Mouse (Mus musculus) MEL (cell line): ENCODE data around the gene Csnk1d. TPM values are rescaled to one million over a fixed set of nuclear protein-coding genes. Genes with fewer than 3 reads are reported as not detected.
A peak's percentile ranks its signal among the peaks of the same experiment; 100 is the strongest.

Experiments
- DNase-seq: peaks from one replicate; pipeline ENCODE4 v3.0.0; 2011; ENCODE audit warnings: low read depth, low spot score
- H3K27ac ChIP-seq: 2 replicates; pipeline ENCODE4 v1.5.1; 2012; ENCODE audit warnings: low read depth, mild to moderate bottlenecking, control low read depth, low read length, moderate library complexity; ENCODE audit not compliant: control insufficient read depth
- H3K27me3 ChIP-seq, 2 experiments: fragments of 150-350 bp in 1 of 2; sonication (generic) in 1 of 2; 2 replicates each; pipeline ENCODE4 v1.6.1; 2012; ENCODE audit warnings: low read length in 2 of 2, mild to moderate bottlenecking in 2 of 2, improper control_type of control experiment in 1 of 2, moderate library complexity in 1 of 2; ENCODE audit not compliant: insufficient read depth in 2 of 2, control insufficient read depth in 1 of 2
- H3K36me3 ChIP-seq, 2 experiments: 2 replicates each; pipeline ENCODE4 v1.6.1; 2012 to 2014; ENCODE audit warnings: low read length in 2 of 2, improper control_type of control experiment in 1 of 2, inconsistent platforms in 1 of 2, mild to moderate bottlenecking in 1 of 2; ENCODE audit not compliant: insufficient read depth in 2 of 2, control insufficient read depth in 1 of 2
- H3K4me1 ChIP-seq, 2 experiments: fragments of 150-350 bp in 1 of 2; sonication (generic) in 1 of 2; 2 replicates each; pipeline ENCODE4 v1.6.1; 2012; ENCODE audit warnings: low read length in 2 of 2, improper control_type of control experiment in 1 of 2, mild to moderate bottlenecking in 1 of 2; ENCODE audit not compliant: insufficient read depth in 2 of 2, control insufficient read depth in 1 of 2
- H3K4me3 ChIP-seq, 2 experiments: fragments of 150-350 bp in 1 of 2; sonication (generic) in 1 of 2; 2 replicates each; pipeline ENCODE4 v1.5.1; 2012; ENCODE audit warnings: low read depth in 2 of 2, low read length in 2 of 2, mild to moderate bottlenecking in 2 of 2, moderate library complexity in 2 of 2, control low read depth in 1 of 2, improper control_type of control experiment in 1 of 2; ENCODE audit not compliant: control insufficient read depth in 1 of 2, insufficient read depth in 1 of 2
- H3K79me2 ChIP-seq: 2 replicates; pipeline ENCODE4 v1.6.1; 2012; ENCODE audit warnings: mild to moderate bottlenecking, low read length, moderate library complexity; ENCODE audit not compliant: control insufficient read depth, poor library complexity, insufficient read depth
- H3K9ac ChIP-seq: 2 replicates; pipeline ENCODE4 v1.6.1; 2012; ENCODE audit warnings: low read depth, mild to moderate bottlenecking, control low read depth, low read length, moderate library complexity; ENCODE audit not compliant: control insufficient read depth, poor library complexity, severe bottlenecking
- H3K9me3 ChIP-seq: fragments of 150-350 bp; sonication (generic); replicated peaks from 2 replicates; pipeline ENCODE4 v1.6.1; 2012; ENCODE audit warnings: mild to moderate bottlenecking, low read length, improper control_type of control experiment, moderate library complexity; ENCODE audit not compliant: insufficient read depth
- BHLHE40 ChIP-seq: IDR thresholded peaks from 2 replicates; pipeline ENCODE4 v1.6.1; 2012; ENCODE audit warnings: low read depth, mild to moderate bottlenecking, inconsistent platforms, low read length, improper control_type of control experiment, borderline replicate concordance
- CHD1 ChIP-seq: IDR thresholded peaks from 2 replicates; pipeline ENCODE4 v1.6.1; 2012; ENCODE audit warnings: low read depth, mild to moderate bottlenecking, inconsistent platforms, low read length, improper control_type of control experiment
- CTCF ChIP-seq, 3 experiments: IDR thresholded peaks in 2 of 3; conservative IDR thresholded peaks in 1 of 3; 2 replicates each; pipeline ENCODE4 v1.5.1; 2011 to 2012; ENCODE audit warnings: low read length in 3 of 3, low read depth in 2 of 3, mild to moderate bottlenecking in 2 of 3, improper control_type of control experiment in 1 of 3, inconsistent platforms in 1 of 3, mixed read lengths in 1 of 3, moderate library complexity in 1 of 3; ENCODE audit not compliant: control insufficient read depth in 1 of 3, insufficient read depth in 1 of 3, poor library complexity in 1 of 3, severe bottlenecking in 1 of 3
- EP300 ChIP-seq, 2 experiments: IDR thresholded peaks; 2 replicates each; pipeline ENCODE4 v1.6.1; 2011; ENCODE audit warnings: improper control_type of control experiment in 2 of 2, low read length in 2 of 2, low read depth in 1 of 2, mild to moderate bottlenecking in 1 of 2
- GABPA ChIP-seq: IDR thresholded peaks from 2 replicates; pipeline ENCODE4 v1.6.1; 2012; ENCODE audit warnings: low read depth, mild to moderate bottlenecking, inconsistent platforms, low read length, improper control_type of control experiment, moderate library complexity
- HCFC1 ChIP-seq: IDR thresholded peaks from 2 replicates; pipeline ENCODE4 v1.6.1; 2012; ENCODE audit warnings: low read depth, mild to moderate bottlenecking, inconsistent platforms, low read length, improper control_type of control experiment, moderate library complexity
- JUND ChIP-seq: IDR thresholded peaks from 2 replicates; pipeline ENCODE4 v1.6.1; 2011; ENCODE audit warnings: low read depth, mild to moderate bottlenecking, improper control_type of control experiment, low read length
- MAFK ChIP-seq: IDR thresholded peaks from 2 replicates; pipeline ENCODE4 v1.6.1; 2011; ENCODE audit warnings: low read depth, mild to moderate bottlenecking, low read length, improper control_type of control experiment, borderline replicate concordance
- MAX ChIP-seq: IDR thresholded peaks from 2 replicates; pipeline ENCODE4 v1.6.1; 2011; ENCODE audit warnings: low read length, improper control_type of control experiment
- MXI1 ChIP-seq: IDR thresholded peaks from 2 replicates; pipeline ENCODE4 v1.6.1; 2011; ENCODE audit warnings: mild to moderate bottlenecking, low read depth, low read length, improper control_type of control experiment
- MYB ChIP-seq: IDR thresholded peaks from 2 replicates; pipeline ENCODE4 v1.6.1; 2011; ENCODE audit warnings: mild to moderate bottlenecking, low read depth, low read length, improper control_type of control experiment
- NELFE ChIP-seq: IDR thresholded peaks from 2 replicates; pipeline ENCODE4 v1.6.1; 2011; ENCODE audit warnings: low read depth, low read length, improper control_type of control experiment
- NRF1 ChIP-seq: IDR thresholded peaks from 2 replicates; pipeline ENCODE4 v1.6.1; 2014; ENCODE audit warnings: low read depth, mild to moderate bottlenecking, inconsistent platforms, low read length, improper control_type of control experiment, moderate library complexity; ENCODE audit not compliant: poor library complexity, insufficient read depth, severe bottlenecking
- POLR2A ChIP-seq, 2 experiments: IDR thresholded peaks; 2 replicates each; pipeline ENCODE4 v1.6.1; 2011 to 2012; ENCODE audit warnings: low read length in 2 of 2, mild to moderate bottlenecking in 2 of 2, control low read depth in 1 of 2, improper control_type of control experiment in 1 of 2, low read depth in 1 of 2, moderate library complexity in 1 of 2; ENCODE audit not compliant: control insufficient read depth in 1 of 2, insufficient read depth in 1 of 2, poor library complexity in 1 of 2
- POLR2AphosphoS2 ChIP-seq: IDR thresholded peaks from 2 replicates; pipeline ENCODE4 v1.6.1; 2011; ENCODE audit warnings: low read length, improper control_type of control experiment
- POLR2AphosphoS5 ChIP-seq: IDR thresholded peaks from 2 replicates; pipeline ENCODE4 v1.6.1; 2012; ENCODE audit warnings: low read depth, borderline replicate concordance, mild to moderate bottlenecking, inconsistent platforms, low read length, moderate library complexity, mixed read lengths
- RAD21 ChIP-seq: IDR thresholded peaks from 2 replicates; pipeline ENCODE4 v1.6.1; 2011; ENCODE audit warnings: mild to moderate bottlenecking, low read depth, low read length, improper control_type of control experiment
- RCOR1 ChIP-seq: IDR thresholded peaks from 2 replicates; pipeline ENCODE4 v1.6.1; 2012; ENCODE audit warnings: low read depth, mild to moderate bottlenecking, inconsistent platforms, low read length, improper control_type of control experiment
- SMC3 ChIP-seq: IDR thresholded peaks from 2 replicates; pipeline ENCODE4 v1.6.1; 2011; ENCODE audit warnings: low read depth, low read length, improper control_type of control experiment
- TAL1 ChIP-seq: IDR thresholded peaks from 2 replicates; pipeline ENCODE4 v1.6.1; 2012; ENCODE audit warnings: mild to moderate bottlenecking, inconsistent platforms, low read length, moderate library complexity, mixed read lengths
- TCF12 ChIP-seq: IDR thresholded peaks from 2 replicates; pipeline ENCODE4 v1.6.1; 2014; ENCODE audit warnings: low read depth, mild to moderate bottlenecking, inconsistent platforms, low read length, improper control_type of control experiment, moderate library complexity
- UBTF ChIP-seq: IDR thresholded peaks from 2 replicates; pipeline ENCODE4 v1.6.1; 2012; ENCODE audit warnings: low read depth, mild to moderate bottlenecking, inconsistent platforms, low read length, improper control_type of control experiment, moderate library complexity, borderline replicate concordance; ENCODE audit not compliant: insufficient read depth
- USF1 ChIP-seq: IDR thresholded peaks from 2 replicates; pipeline ENCODE4 v1.6.1; 2014; ENCODE audit warnings: low read depth, mild to moderate bottlenecking, inconsistent platforms, low read length, improper control_type of control experiment, moderate library complexity
- USF2 ChIP-seq, 2 experiments: IDR thresholded peaks; 2 replicates each; pipeline ENCODE4 v1.6.1; 2011 to 2012; ENCODE audit warnings: improper control_type of control experiment in 2 of 2, low read length in 2 of 2, borderline replicate concordance in 1 of 2, inconsistent platforms in 1 of 2, low read depth in 1 of 2, mild to moderate bottlenecking in 1 of 2; ENCODE audit not compliant: insufficient read depth in 1 of 2
- ZC3H11A ChIP-seq: IDR thresholded peaks from 2 replicates; pipeline ENCODE4 v1.6.1; 2012; ENCODE audit warnings: low read depth, mild to moderate bottlenecking, inconsistent platforms, low read length, improper control_type of control experiment
- ZMIZ1 ChIP-seq: IDR thresholded peaks from 2 replicates; pipeline ENCODE4 v1.6.1; 2012; ENCODE audit warnings: low read depth, mild to moderate bottlenecking, inconsistent platforms, low read length, improper control_type of control experiment, moderate library complexity
- ZNF384 ChIP-seq: IDR thresholded peaks from 2 replicates; pipeline ENCODE4 v1.6.1; 2012; ENCODE audit warnings: low read depth, mild to moderate bottlenecking, inconsistent platforms, low read length, improper control_type of control experiment
- polyA plus RNA-seq, 2 experiments: library from polyadenylated mRNA; stranded (reverse) in 1 of 2; unstranded in 1 of 2; fragments of >175 nt in 1 of 2; fragments of >200 nt in 1 of 2; gene quantifications; 2 replicates each; pipeline versions ENCODE4 v1.2.1 to v1.2.4; 2012; ENCODE audit warnings: low replicate concordance in 2 of 2, low read depth in 1 of 2; ENCODE audit not compliant: insufficient read length in 2 of 2, insufficient read depth in 1 of 2, missing spikeins in 1 of 2
- total RNA-seq: library from RNA; depleted of rRNA; stranded (reverse); fragments of 300-350 nt; gene quantifications from 2 replicates; pipeline ENCODE4 v1.2.3, GENCODE M21; 2012

Gene Csnk1d
- total and polyA plus RNA-seq, 3 experiments = 83.2 to 329 (median 121) TPM

GRCm38 (mm10) chr11:121010044-121010755, 19.1 kb upstream of the Csnk1d start:
- H3K4me3 ChIP-seq = no peak overlapping the region
- peak; percentile 58 for DNase-seq
- no peaks in the 10 kb centered on the region for H3K36me3 ChIP-seq
- H3K4me1 ChIP-seq = peaks cover 7 to 10% of the 10 kb centered on the region in 2 experiments
- no peaks in the 10 kb centered on the region for H3K9me3 ChIP-seq
- no peak overlapping the region for H3K27ac ChIP-seq
- no peaks in the 10 kb centered on the region for H3K27me3 ChIP-seq
- TF ChIP-seq TAL1 (peak; percentile 36), GABPA (no peak), USF1 (no peak), BHLHE40 (0 out of 2 replicates have a peak, but pooled peaks have one; percentile 16), POLR2AphosphoS2 (no peak), USF2 (IDR thresholded peaks at IDR 0.05; ENCODE audit: borderline replicate concordance in 1 of 2, insufficient read depth in 1 of 2, low read depth in 1 of 2, low read length in 2 of 2) (no peak), POLR2A (IDR thresholded peaks at IDR 0.05; ENCODE audit: control insufficient read depth in 1 of 2, insufficient read depth in 1 of 2, low read depth in 1 of 2, low read length in 2 of 2, poor library complexity in 1 of 2) (no peak), ZMIZ1 (no peak), CHD1 (no peak), RCOR1 (no peak), HCFC1 (no peak), JUND (no peak), CTCF (IDR thresholded peaks at IDR 0.05 in 2 of 3, conservative IDR thresholded peaks at IDR 0.05 in 1 of 3; ENCODE audit: control insufficient read depth in 1 of 3, insufficient read depth in 1 of 3, low read depth in 2 of 3, low read length in 3 of 3, poor library complexity in 1 of 3, severe bottlenecking in 1 of 3) (no peak), MAFK (no peak), ZNF384 (peak; percentile 19; the same call in 1 of the 2 replicates), MYB (no peak), NELFE (no peak), MAX (0 out of 2 replicates have a peak, but pooled peaks have one; percentile 43), SMC3 (no peak), TCF12 (no peak), MXI1 (no peak), UBTF (no peak), ZC3H11A (no peak), NRF1 (no peak), RAD21 (no peak), POLR2AphosphoS5 (no peak), EP300 (IDR thresholded peaks at IDR 0.05; ENCODE audit: low read depth in 1 of 2, low read length in 2 of 2) (peak in 1 of 2 experiments; percentile 42)
- no peak overlapping the region for H3K9ac ChIP-seq
- H3K79me2 ChIP-seq = no peaks in the 10 kb centered on the region
